Mouse (Mus musculus) lung, embryonic 15.5 days (tissue): ENCODE data around the gene Zfp39. TPM values are rescaled to one million over a fixed set of nuclear protein-coding genes. Genes with fewer than 3 reads are reported as not detected.
A peak's percentile ranks its signal among the peaks of the same experiment; 100 is the strongest.
"Not testable (repeated sequence)": the region's sequence is repeated elsewhere in the genome, so short reads cannot be mapped to it uniquely, and the experiment has no call there.

ENCODE experiments used
- ATAC-seq: fragments of 200-750 bp; cut with Nextera tagmentation; 2 replicates; pipeline ENCODE4 v1.8.0; 2017; ENCODE audit warnings: moderate number of reproducible peaks, borderline replicate concordance; ENCODE audit not compliant: low FRiP score, low TSS enrichment; ENCODE audit errors: extremely low read depth
- H3K27ac ChIP-seq: fragments of 300-500 bp; sonication (generic); 2 replicates; pipeline ENCODE4 v1.5.1; 2015; ENCODE audit warnings: moderate library complexity, mild to moderate bottlenecking, inconsistent platforms
- H3K27me3 ChIP-seq: fragments of 300-500 bp; sonication (generic); 2 replicates; pipeline ENCODE4 v1.6.1; 2015; ENCODE audit warnings: inconsistent platforms
- H3K36me3 ChIP-seq: fragments of 300-500 bp; sonication (generic); 2 replicates; pipeline ENCODE4 v1.6.1; 2015; ENCODE audit warnings: inconsistent platforms
- H3K4me1 ChIP-seq: fragments of 300-500 bp; sonication (generic); 2 replicates; pipeline ENCODE4 v1.6.1; 2015; ENCODE audit warnings: inconsistent platforms
- H3K4me2 ChIP-seq: fragments of 300-500 bp; sonication (generic); 2 replicates; pipeline ENCODE4 v1.6.1; 2015; ENCODE audit warnings: inconsistent platforms, mild to moderate bottlenecking, moderate library complexity
- H3K4me3 ChIP-seq: fragments of 300-500 bp; sonication (generic); 2 replicates; pipeline ENCODE4 v1.5.1; 2015; ENCODE audit warnings: mild to moderate bottlenecking, inconsistent platforms
- H3K9ac ChIP-seq: fragments of 300-500 bp; sonication (generic); 2 replicates; pipeline ENCODE4 v1.6.1; 2015; ENCODE audit warnings: inconsistent platforms
- H3K9me3 ChIP-seq: fragments of 300-500 bp; sonication (generic); 2 replicates; pipeline ENCODE4 v1.6.1; 2016; ENCODE audit warnings: inconsistent platforms
- WGBS: fragments of 180-500 bp; shearing (Covaris S2); methylation state at CpG from one replicate; pipeline ENCODE4 v1.1.7; 2015; 5-methylcytosine and 5-hydroxymethylcytosine counted together
- polyA plus RNA-seq: library from polyadenylated mRNA; unstranded; fragments of >200 nt; fragmentation: Nextera tagmentation; extraction: Ambion mirVana; gene quantifications from 2 replicates; pipeline ENCODE4 v1.2.1, GENCODE M21; 2015

Zfp39 gene
- polyA plus RNA-seq, 1 experiment from 2014 or later, result 5.1 TPM

- no peak for ATAC-seq
- Histone ChIP-seq H3K27me3 (no peaks in the 10 kb centered on the region), H3K4me1 (peaks cover 4% of the 10 kb centered on the region; the same call in 1 of the 2 replicates), H3K9ac (peak overlapping the region; percentile 60; the same call in 1 of the 2 replicates), H3K36me3 (peaks cover 5% of the 10 kb centered on the region), H3K4me3 (peak overlapping the region; percentile 77), H3K9me3 (no peaks in the 10 kb centered on the region), H3K27ac (0 out of 2 replicates have a peak overlapping the region, but pooled peaks have one; percentile 69), H3K4me2 (peak overlapping the region; percentile 63)
- 84% methylated on average over 6 of the region's 6 CpGs for WGBS
Observed at GRCm38 (mm10) chr11:58867954-58868330, 36.1 kb downstream of the Zfp39 start.

- WGBS, result 3% methylated on average over 37 of the region's 37 CpGs
- H3K9ac ChIP-seq, result peak within 1 kb of the TSS; percentile 60
- H3K9me3 ChIP-seq, result no peaks in the 10 kb centered on the region
- peaks cover 4% of the 10 kb centered on the region; the same call in 1 of the 2 replicates for H3K4me1 ChIP-seq
- peak within 1 kb of the TSS; percentile 77 for H3K4me3 ChIP-seq
- H3K27me3 ChIP-seq, result no peaks in the 10 kb centered on the region
- H3K36me3 ChIP-seq, result peaks cover 5% of the 10 kb centered on the region
- peak within 1 kb of the TSS; percentile 63 for H3K4me2 ChIP-seq
- peak within 1 kb of the TSS; percentile 69 for H3K27ac ChIP-seq
- peak; percentile 73 for ATAC-seq
Observed at GRCm38 (mm10) chr11:58867039-58867953, 36.7 kb downstream of the Zfp39 start, which contains the start of gene 2810021J22Rik. Gene 2810021J22Rik (plus strand): TSS chr11:58867216.

- 94% methylated on average over 8 of the region's 8 CpGs for WGBS
- Histone ChIP-seq H3K4me3 (no peak overlapping the region), H3K9me3 (peaks cover 9% of the 10 kb centered on the region; the same call in 1 of the 2 replicates), H3K4me1 (no peaks in the 10 kb centered on the region), H3K4me2 (no peak overlapping the region), H3K27ac (no peak overlapping the region), H3K27me3 (no peaks in the 10 kb centered on the region), H3K36me3 (peaks cover 49% of the 10 kb centered on the region), H3K9ac (no peak overlapping the region)
- no peak for ATAC-seq
Observed at GRCm38 (mm10) chr11:58860744-58861143, 43.3 kb downstream of the Zfp39 start.

GRCm38 (mm10) chr11:58849731-58850130 lies 54.3 kb downstream of the Zfp39 start:
- 68% methylated on average over 2 of the region's 2 CpGs for WGBS
- no peaks in the 10 kb centered on the region for H3K27me3 ChIP-seq
- ATAC-seq, result no peak

GRCm38 (mm10) chr11:58847636-58848035 lies 56.4 kb downstream of the Zfp39 start:
- H3K4me2 ChIP-seq, result peak overlapping the region; percentile 82
- H3K9me3 ChIP-seq, result no peaks in the 10 kb centered on the region
- no peaks in the 10 kb centered on the region for H3K27me3 ChIP-seq
- H3K4me1 ChIP-seq, result peaks cover 7% of the 10 kb centered on the region
- ATAC-seq, result peak; percentile 5; the same call in 1 of the 2 replicates
- H3K27ac ChIP-seq, result no peak overlapping the region
- WGBS, result 35% methylated on average over 9 of the region's 9 CpGs
- H3K9ac ChIP-seq, result peak overlapping the region; percentile 92
- H3K4me3 ChIP-seq, result peak overlapping the region; percentile 94
- H3K36me3 ChIP-seq, result peaks cover 16% of the 10 kb centered on the region

More at GRCm38 (mm10) chr11:58849731-58850130, 54.3 kb downstream of the Zfp39 start:
- H3K27ac ChIP-seq, result no peak overlapping the region
- H3K9ac ChIP-seq, result no peak overlapping the region
- no peaks in the 10 kb centered on the region for H3K9me3 ChIP-seq
- peaks cover 21% of the 10 kb centered on the region for H3K36me3 ChIP-seq
- no peak overlapping the region for H3K4me2 ChIP-seq
- peaks cover 7% of the 10 kb centered on the region for H3K4me1 ChIP-seq
- no peak overlapping the region for H3K4me3 ChIP-seq

GRCm38 (mm10) chr11:58846919-58847461 lies 57.0 kb downstream of the Zfp39 start, which contains the start of gene Gm12258:
Gene Gm12258 (plus strand): TSS chr11:58847158.
- 0 out of 2 replicates have a peak within 1 kb of the TSS, but pooled peaks have one; percentile 54 for H3K27ac ChIP-seq
- no peaks in the 10 kb centered on the region for H3K9me3 ChIP-seq
- H3K4me3 ChIP-seq, result peak within 1 kb of the TSS; percentile 94
- H3K9ac ChIP-seq, result peak within 1 kb of the TSS; percentile 92
- no peaks in the 10 kb centered on the region for H3K27me3 ChIP-seq
- H3K36me3 ChIP-seq, result peaks cover 16% of the 10 kb centered on the region
- WGBS, result 0% methylated on average over 24 of the region's 24 CpGs
- ATAC-seq, result peak; percentile 100
- H3K4me1 ChIP-seq, result peaks cover 7% of the 10 kb centered on the region
- peak within 1 kb of the TSS; percentile 82 for H3K4me2 ChIP-seq

- not testable (repeated sequence) for H3K4me1 ChIP-seq, H3K27ac ChIP-seq, H3K9ac ChIP-seq, H3K4me3 ChIP-seq, H3K4me2 ChIP-seq, H3K27me3 ChIP-seq, ATAC-seq, H3K36me3 ChIP-seq, H3K9me3 ChIP-seq
Observed at GRCm38 (mm10) chr11:58838951-58839350, 65.1 kb downstream of the Zfp39 start, which contains the start of gene Olfr311. Gene Olfr311 (plus strand): TSS chr11:58839251.

Other genes starting within 250 kb of the Zfp39 start
- gene Olfr322, start 245.4 kb downstream of the Zfp39 start, polyA plus RNA-seq, result not detected in 2 replicates
- gene Olfr320, start 223.1 kb downstream of the Zfp39 start, polyA plus RNA-seq, result not detected in 2 replicates
- gene Olfr319, start 205.1 kb downstream of the Zfp39 start, polyA plus RNA-seq, result not detected in 2 replicates
- gene Olfr318, start 180.2 kb downstream of the Zfp39 start, polyA plus RNA-seq, result not detected in 2 replicates
- gene Olfr317, start 165.0 kb downstream of the Zfp39 start, polyA plus RNA-seq, result not detected in 2 replicates
- gene Olfr316, start 151.5 kb downstream of the Zfp39 start, polyA plus RNA-seq, result not detected in 2 replicates
- gene Olfr315, start 131.0 kb downstream of the Zfp39 start, polyA plus RNA-seq, result not detected in 2 replicates
- gene Olfr314, start 121.3 kb downstream of the Zfp39 start, polyA plus RNA-seq, result not detected in 2 replicates
- gene Fam183b, start 102.3 kb downstream of the Zfp39 start, polyA plus RNA-seq, result 4.5 and 5.7 TPM in 2 replicates
- gene Olfr313, start 89.2 kb downstream of the Zfp39 start, polyA plus RNA-seq, result not detected in 2 replicates
- not detected in 2 replicates for gene Olfr312, start 75.0 kb downstream of the Zfp39 start, polyA plus RNA-seq
- gene Olfr311, start 65.0 kb downstream of the Zfp39 start, polyA plus RNA-seq, result not detected in 2 replicates
- gene Gm12258, start 57.1 kb downstream of the Zfp39 start, polyA plus RNA-seq, result 8.1 and 8.9 TPM in 2 replicates
- 7.6 and 7.9 TPM in 2 replicates for gene 2810021J22Rik, start 37.0 kb downstream of the Zfp39 start, polyA plus RNA-seq
- 0.15 TPM in 1 of 2 replicates, not detected in the other for gene Btnl10, start 13.7 kb upstream of the Zfp39 start, polyA plus RNA-seq
- gene Rnf187, start 34.7 kb upstream of the Zfp39 start, polyA plus RNA-seq, result 241 and 245 TPM in 2 replicates
- gene Hist3h2ba, start 44.7 kb upstream of the Zfp39 start, polyA plus RNA-seq, result 19.3 and 21.5 TPM in 2 replicates
- 22.2 and 23.7 TPM in 2 replicates for gene Hist3h2a, start 50.5 kb upstream of the Zfp39 start, polyA plus RNA-seq
- gene Trim17, start 50.5 kb upstream of the Zfp39 start, polyA plus RNA-seq, result 0.31 and 0.39 TPM in 2 replicates
- 19.9 and 22.9 TPM in 2 replicates for gene Trim11, start 73.9 kb upstream of the Zfp39 start, polyA plus RNA-seq
- 1.9 and 3.0 TPM in 2 replicates for gene Obscn, start 232.2 kb upstream of the Zfp39 start, polyA plus RNA-seq